Mouse (Mus musculus) cerebellum, adult (tissue): Measurements from ENCODE around the gene R3hdm4.
A peak's percentile ranks its signal among the peaks of the same experiment; 100 is the strongest.
"Not testable (repeated sequence)": the region's sequence is repeated elsewhere in the genome, so short reads cannot be mapped to it uniquely, and the experiment has no call there.

Experiments
- ATAC-seq: cut with Nextera tagmentation; 2 replicates; pipeline ENCODE4 v1.9.2; 2017; ENCODE audit warnings: mild to moderate bottlenecking, moderate library complexity, mixed read lengths; ENCODE audit not compliant: insufficient number of reproducible peaks, low FRiP score, low TSS enrichment

R3hdm4 gene

DNA sequence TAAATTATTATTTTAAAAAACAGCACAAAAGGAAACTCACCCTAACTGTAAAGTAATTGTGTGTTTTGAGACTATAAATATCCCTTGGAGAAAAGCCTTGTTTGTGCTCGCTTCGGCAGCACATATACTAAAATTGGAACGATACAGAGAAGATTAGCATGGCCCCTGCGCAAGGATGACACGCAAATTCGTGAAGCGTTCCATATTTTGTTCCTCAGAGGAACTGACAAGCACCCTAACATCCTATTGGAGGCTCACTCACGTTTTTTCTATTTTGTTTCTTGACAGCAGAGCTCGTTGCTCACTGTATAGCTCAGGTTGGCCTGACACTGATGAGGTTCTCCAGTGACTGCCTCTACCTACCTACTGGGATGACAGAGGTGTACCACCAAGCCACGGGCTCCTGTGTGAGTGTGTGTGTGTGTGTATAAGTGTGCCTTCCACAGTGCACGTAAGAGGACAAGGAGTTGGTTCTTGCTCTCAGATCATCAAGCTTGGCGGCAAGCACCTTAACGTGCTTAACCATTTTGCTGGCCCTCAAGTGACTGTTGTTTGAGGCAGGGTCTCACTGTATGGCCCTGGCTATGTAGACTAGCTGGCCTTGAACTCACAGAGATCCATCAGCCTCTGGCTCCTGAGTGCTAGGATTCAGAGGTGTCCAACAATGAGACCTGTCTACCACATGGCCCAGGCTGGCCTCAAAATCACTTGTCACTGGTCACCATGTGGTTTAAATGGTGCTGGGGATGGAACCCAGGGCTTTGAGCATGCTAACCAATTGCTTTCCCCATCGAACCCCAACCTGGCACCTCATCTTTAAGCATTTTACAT, 11.7 kb downstream of the R3hdm4 start:
- ATAC-seq: no peak

DNA sequence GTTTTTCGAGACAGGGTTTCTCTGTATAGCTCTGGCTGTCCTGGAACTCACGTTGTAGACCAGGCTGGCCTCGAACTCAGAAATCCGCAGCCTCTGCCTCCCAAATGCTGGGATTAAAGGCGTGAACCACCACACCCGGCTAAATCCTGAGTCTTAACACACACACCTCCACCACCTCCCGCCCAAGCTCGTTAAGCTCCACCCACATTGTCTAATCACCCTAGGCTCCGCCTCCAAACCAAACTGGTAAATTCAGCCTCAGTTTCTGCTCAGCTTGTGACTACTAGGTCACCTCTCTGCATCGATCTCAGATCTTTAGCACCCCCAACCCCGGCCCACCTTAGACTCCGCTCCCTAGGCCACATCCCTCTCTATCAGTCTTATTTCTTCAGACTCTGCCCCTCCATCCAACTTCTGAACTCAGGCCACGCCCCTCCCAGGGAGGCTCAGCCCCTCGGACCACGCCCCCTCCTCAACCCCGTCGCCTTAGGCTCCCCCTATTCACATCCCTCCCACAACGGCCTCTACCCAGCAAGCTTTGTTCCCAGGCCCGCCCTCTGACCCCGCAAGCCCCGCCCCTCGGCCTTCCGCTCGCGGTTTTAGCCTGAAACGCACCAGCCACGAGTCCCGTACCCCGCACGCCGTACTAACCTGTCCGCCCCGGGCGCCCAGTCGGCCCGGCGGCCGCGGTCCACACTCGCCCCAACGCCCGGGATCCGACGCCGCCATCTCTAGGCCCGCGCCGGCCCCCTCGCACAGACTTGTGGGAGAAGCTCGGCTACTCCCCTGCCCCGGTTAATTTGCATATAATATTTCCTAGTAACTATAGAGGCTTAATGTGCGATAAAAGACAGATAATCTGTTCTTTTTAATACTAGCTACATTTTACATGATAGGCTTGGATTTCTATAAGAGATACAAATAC, 12.6 kb downstream of the R3hdm4 start, which contains the start of gene Med16:
Med16 (minus strand) TSS at position 757 of the 925 bp plus-strand sequence.
- peak; percentile 79 for ATAC-seq

DNA sequence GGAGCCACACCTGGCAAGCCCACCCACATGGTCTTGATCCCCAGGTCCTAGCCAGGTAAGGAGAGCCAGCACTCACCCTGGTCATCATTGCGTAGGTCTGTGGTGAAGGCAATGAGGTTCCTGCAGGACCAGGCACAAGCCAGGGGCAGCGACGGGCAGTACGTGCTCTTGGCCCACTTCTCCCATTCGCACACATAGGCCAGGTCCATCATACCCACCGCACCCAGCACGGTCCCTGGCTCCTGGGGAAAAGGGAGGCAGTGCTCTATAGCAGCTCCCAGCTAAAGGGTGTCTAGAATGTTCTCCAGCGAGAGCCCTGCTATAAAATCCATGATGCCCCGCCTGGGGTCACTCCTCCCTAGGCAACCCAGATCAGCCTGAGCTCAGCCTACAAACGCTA, 13.6 kb downstream of the R3hdm4 start:
- no peak for ATAC-seq

DNA sequence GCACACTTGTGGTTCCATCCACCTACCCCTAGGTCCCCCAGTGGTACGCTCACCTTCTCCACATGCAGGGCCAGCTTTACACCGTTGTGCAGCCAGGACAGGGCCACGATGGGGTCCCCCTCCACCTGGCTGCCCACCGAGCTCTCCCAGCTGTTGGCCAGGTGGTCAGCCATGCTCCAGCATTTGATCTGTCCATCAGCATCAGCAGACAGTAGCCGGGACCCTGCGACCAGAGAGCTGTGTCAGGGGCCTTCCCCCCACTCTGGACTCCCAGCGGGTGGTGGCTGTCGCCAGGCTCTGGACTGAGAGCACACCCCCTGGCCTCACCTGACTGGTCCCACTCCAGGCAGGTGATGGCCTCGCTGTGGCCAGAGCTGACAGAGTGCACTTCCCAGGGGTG, 14.3 kb downstream of the R3hdm4 start:
- ATAC-seq: no peak

DNA sequence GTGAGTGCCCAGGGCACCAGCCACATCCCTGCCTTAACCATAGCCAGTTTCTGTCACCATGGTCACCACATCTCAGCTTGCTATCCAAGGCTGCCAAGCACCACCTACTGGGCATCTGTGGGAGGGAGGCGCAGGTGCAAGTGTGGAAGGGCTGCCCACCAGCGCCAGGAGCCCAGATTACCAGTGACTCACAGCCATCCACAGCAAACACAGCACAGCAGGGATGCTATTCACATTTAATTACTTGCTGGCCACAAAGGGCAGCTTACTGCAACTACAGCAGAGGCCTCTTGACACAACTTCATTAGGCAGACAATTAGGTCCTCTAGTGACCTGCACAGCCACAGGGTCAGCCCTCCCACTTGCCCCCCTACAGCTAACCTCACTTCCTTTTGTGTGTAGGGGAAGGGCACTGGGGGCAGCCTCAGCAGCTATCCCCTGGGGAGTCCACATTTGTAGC, 20.0 kb downstream of the R3hdm4 start:
- ATAC-seq: no peak

DNA sequence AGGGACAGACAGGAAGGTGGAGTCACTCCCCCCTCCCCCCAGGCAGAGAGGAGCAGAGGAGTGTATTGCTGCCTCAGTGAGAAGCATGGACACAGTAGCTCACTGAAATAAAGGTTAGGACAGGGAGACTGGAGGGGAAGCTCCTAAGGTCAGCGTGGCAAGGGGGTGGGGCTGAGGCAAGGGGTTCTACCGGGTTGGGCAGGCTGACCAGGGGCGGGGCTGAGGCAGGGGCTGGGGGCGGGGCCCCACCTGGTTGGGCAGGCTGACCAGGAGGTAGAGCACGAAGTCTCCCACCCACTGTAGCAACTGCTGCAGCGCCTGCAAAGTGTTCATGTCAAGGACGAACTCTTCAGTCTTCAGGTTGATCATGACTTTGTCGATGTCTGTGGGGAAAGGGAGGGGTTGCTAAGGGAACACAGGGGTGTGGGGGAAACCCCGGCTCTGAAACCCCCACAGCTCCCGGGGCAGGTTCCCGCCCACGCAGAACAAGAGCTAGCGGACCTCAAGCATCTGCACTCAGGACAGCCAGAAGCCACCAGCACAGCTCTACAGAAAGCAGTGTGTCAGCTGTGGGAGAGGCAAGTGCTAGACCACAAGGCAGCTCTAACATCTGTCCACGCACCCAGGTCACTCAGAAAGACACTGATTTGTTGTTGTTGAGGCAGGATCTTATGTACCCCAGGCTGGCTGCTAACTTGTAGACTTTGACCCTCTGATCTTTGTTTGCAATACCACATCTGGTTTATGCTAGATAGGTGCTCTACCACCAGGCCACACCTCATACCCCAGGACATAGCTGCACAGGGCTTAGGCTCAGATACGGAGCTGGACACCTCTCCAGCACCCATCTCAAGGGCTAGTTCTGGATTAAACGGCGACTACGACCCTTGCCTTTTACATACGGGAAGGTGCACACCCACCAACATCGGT, 23.4 kb downstream of the R3hdm4 start:
- no peak for ATAC-seq

DNA sequence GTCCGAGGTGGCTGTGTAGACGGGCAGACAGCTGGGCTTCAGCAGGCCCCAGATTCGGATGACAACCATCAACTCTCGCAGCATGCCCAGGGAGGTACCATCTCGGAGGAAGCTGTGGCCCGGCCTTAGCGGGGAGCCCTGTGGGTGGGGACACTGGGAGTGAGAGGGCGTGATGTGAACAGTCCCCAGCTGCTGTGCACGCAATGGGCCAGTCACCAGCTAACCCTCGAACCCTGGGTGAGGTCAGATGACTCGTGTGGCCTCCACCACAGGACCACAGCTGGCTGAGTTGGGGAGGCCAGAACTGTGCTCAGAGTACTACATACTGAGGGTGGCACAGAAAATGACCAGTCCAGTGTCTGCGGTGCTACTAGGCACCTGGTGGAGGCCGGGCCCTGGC, 24.2 kb downstream of the R3hdm4 start:
- ATAC-seq: no peak

DNA sequence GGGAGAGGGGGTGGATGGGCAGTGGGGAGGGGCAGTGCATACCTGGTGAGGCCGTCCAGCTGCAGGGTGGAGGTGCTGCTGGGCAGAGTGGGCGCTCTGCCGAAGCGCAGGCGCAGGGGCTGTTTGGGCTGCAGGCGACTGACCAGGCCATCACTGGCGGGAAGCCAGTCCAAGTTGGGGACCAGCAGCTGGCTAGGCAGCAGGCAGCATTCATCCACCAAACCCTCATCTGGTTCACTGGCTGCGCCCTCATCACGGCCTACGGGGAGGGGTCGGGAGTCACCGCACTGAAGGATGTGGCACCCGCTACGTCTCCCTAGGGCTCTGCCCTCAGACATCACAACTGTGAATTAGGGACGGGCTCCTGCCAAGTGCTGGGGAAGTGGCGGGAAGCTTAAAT, 24.7 kb downstream of the R3hdm4 start:
- ATAC-seq: no peak

DNA sequence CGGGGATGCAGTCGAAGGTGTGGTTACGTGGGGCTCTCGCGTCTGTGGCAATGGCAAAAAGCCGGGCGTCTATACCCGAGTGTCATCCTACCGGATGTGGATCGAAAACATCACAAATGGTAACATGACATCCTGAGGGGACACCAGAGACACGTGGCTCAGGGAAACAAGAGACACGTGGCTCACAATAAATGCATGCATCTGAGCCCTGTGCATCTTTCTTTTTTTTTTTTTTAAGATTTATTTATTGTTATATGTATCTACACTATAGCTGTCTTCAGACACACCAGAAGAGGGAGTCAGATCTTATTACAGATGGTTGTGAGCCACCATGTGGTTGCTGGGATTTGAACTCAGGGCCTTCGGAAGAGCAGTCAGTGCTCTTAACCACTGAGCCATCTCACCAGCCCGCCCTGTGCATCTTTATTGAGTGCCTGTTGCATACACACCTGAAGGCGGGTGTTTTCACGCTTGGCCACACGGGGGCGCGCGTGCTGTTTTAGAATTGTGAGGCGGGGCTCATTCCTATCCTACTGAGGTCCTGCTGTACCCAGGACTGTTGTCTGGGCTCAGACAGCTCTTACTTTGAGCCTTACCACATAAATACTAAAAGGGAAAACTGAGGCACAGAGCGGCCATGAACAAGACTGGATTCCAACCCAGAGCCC, 28.4 kb downstream of the R3hdm4 start:
- ATAC-seq: not testable (repeated sequence)

DNA sequence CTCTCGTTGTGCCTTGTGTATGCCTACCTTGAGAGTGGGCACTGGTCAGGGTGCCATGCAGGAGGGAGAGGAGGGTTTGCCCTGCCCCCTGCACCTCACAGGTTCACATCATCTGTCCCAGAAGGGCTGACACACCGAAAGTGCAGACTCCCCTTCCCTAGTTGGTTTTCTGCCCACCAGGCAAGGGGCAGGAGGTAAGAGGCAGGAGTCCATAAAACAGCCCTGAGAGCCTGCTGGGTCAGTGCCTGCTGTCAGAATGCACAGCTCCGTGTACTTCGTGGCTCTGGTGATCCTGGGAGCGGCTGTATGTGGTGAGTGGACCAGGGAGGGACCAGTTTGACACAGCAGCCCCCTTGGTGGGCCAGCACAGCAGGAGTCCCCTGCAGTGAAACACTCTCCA, 30.3 kb downstream of the R3hdm4 start, which contains the start of gene Cfd:
Cfd (plus strand) TSS at position 184 of the 400 bp plus-strand sequence.
- no peak for ATAC-seq

DNA sequence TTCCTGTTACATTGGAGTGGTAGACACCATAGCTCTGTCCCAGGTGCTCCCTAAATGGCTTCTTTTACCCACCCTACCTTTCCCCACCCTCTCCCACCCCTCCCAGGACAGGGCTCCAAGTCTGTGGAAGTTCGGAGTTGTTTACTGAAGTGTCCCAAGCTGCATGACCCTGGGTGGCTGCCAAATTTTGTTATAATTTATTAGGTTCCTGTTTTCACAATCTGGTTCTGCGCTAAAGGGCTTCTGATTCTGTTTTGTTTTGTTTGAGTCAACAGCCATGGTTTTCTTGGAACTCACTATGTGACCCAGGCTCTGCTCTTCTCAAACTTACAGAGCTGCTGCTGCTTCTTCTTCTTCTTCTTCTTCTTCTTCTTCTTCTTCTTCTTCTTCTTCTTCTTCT, 31.6 kb downstream of the R3hdm4 start:
- no peak for ATAC-seq

DNA sequence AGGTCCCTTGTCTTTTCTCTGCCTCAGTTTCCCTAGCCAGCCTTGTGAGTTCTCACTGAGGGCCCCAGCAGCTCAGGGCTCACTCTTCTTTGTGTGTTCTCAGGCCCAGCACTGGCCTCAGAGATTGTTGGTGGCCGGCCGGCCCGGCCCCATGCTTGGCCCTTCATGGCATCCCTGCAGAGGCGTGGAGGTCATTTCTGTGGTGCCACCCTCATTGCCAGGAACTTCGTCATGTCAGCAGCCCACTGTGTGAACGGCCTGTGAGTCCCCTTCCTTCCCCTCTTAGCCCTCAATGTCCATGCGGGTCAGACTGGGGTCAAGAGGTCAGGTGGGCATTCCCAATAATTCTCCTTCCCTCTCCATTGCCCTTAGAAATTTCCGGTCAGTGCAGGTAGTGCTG, 34.4 kb downstream of the R3hdm4 start:
- no peak for ATAC-seq

DNA sequence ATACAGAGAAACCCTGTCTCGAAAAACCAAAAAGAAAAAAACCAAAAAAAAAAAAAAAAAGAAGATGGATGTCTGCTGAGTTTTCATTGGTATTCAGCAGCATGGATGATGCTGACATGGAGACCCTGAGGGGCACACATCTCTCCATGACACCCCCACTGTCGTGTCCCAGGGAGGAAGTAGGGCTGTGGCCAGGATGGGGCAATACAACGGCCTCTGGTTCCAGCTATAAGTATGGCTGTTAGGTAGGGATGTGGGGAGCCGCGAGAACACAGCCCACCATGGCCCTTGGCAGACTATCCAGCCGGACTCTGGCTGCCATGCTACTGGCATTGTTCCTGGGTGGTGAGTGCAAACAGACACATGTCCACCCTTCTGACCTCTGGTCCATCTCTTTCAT, 35.0 kb downstream of the R3hdm4 start, which contains the start of gene Elane:
Elane (plus strand) TSS at position 194 of the 400 bp plus-strand sequence.
- no peak for ATAC-seq

DNA sequence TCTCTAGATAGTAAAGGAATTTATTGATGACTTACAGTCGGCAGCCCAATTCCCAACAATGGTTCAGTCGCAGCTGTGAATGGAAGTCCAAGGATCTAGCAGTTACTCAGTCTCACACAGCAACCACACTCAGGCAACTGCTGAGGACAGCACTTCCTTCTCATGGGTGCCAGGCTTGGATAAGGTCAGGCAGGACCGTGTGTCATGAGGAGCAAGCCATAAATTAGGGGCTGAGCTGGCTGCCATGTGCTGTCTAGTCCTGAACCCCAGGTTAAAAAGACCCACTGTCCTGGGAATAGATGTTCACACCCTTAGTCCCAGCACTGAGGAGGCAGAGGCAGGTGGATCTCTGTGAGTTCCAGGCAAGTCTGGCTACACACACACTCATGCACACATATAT, 36.1 kb downstream of the R3hdm4 start:
- not testable (repeated sequence) for ATAC-seq

DNA sequence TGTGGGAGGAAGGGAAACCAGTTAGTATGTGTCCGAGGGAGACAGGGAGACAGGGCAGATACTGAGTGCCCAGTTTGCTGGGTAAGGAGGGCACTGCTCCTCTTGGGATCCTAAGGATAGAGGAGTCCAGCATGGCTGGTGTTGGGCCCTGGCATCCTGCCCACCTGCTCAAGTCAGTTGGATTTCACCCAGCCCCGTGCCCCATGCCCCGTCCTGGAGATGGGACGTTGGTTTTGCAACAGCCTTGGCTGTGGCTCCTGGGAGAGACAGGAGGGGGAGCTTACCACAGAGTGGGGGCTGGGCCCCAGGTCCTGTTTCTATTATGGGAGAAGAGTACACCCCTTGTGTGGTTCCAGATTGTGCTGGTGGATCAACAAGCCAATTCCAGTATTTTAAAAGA, 36.6 kb downstream of the R3hdm4 start:
- no peak for ATAC-seq

DNA sequence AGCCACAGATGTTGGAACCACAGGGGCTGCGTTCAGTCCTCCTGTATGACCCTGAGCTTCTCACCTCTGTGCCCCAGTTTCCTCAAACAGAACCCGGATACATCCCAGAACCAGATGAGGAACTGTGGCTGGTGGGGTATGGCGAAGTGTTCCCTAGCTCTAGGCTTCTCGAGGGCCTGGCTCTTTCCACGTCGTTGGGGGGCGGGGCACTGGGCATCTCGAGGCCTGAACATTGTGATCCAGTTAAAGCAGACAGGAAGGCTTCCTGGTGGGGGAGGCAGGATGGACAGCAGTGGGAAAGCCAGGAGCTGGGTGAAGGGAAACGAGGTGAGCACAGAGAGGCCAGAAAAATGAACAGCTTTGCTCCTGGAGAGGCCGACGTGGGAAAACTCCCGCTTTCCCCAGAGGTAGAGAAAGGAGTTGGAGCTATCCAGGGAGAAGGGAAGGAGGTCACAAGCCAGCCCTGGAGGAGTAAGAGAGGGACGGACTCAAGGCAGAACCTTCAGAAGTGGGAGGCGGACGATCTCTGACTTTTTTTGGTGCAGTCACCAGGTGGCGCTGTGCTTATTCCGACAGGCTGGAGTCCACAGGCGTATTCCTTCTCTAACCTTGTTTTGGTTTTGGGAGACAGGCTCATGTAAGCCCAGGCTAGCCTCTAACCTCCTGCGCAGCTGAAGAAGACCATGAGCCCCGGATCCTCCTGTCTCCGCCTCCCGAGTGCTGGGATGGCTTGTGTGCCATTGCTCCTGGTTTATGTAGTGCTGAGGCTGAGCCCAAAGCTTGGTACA, 37.5 kb downstream of the R3hdm4 start:
- peak; percentile 64; the same call in 1 of the 2 replicates for ATAC-seq

DNA sequence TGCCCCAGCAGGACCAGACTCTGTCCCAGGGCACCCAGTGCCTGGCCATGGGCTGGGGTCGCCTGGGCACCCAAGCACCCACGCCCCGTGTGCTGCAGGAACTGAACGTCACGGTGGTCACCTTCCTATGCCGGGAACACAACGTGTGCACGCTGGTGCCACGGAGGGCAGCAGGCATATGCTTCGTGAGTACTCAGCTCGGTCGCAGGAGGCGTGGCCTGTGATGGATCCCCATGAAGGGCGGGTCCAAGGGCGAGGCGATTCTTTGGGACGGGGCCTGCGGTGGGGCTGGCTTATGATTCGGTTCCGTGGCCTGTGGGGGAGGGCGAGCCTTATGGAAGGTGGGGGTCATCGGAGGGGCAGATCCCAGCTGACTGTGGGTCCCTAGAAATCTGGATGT, 39.0 kb downstream of the R3hdm4 start:
- no peak for ATAC-seq

DNA sequence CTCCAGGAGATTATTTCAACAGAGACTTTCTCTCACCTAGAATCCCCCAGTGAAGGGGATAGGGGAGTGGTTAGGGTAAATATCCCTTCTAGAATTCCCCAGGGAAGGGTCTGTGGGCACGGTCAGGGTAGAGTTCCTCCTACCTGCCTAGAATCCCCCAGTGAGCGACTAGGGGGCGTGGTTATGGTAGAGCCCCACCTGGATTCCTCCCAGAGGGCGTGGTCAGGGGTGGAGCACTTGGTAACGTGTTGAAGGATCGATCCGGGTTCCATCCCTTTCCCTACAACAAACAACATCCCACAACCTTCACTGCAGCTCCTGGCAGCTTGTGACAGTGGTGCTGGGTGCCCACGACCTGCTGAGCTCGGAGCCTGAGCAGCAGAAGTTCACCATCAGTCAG, 40.3 kb downstream of the R3hdm4 start:
- ATAC-seq: no peak

DNA sequence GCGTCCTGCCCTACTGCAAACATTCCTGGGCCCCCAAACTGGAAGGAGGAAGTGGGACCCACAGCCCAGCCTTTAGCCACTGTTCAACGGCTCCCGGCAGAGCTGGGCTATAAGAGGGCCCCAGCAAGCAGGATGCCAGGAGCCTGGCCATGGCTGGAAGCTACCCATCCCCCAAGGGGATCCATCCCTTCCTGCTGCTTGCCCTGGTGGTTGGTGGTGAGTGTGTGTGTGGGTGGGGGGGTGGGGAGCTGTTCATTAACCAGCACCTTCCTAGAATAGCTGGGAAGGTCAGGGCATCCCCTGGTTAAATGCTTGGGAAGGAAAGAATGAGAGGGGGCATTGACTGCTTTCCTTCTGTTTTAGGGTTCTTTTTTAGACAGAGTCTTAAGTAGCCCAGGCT, 41.5 kb downstream of the R3hdm4 start:
- no peak for ATAC-seq
